8 mouse cellular contexts compared by ENCODE assay signal in the genomic region with DNA sequence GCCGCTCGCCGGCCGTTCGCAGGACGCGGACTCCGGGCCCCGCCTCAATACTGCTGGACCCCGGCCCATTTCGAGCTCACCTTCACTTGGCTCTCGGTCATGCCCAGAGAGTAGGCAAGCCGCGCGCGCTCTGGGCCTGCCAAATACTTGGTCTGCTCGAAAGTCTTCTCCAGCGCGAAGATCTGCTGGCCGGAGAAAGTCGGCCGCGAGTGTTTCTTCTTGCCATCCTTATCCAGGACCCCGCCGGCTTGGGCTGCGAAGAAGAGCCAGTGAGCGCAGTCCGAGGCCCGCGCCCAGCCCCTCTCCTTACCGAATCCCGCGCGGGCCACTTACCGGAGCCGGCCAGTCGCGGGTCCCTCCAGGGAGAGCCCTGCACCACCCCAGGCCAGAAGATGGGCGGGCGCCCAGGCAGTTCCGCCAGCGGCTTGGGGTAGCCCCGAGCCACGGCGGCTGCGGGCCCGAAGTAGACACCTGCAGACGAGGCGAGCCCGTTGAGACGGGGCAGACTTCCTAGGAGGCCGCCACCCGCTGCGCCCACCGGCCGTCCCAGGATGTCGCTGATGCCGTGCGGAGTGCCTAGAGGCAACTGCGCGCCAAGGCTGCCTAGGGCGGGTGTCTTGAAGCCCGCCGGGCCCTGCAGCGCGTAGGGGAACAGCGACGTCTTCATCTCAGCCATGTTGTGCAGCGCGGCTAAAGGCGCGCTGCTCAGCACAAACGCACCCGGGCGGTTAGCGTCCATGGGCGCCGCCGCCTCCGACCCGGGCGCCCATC. TPM values are rescaled to one million over a fixed set of nuclear protein-coding genes. Genes with fewer than 3 reads are reported as not detected.
DNase-seq lines count a peak whose midpoint lies in the region; ATAC-seq and TF ChIP-seq lines count a peak whose summit lies in the region.

No protein-coding gene starts in this region.

- H3K9ac ChIP-seq in heart, embryonic 11.5 days (ENCODE audit: low read depth, low read length), result no peak overlapping the region
- no peak overlapping the region for H3K9ac ChIP-seq in intestine, embryonic 15.5 days
- H3K9ac ChIP-seq in midbrain, embryonic 16.5 days (ENCODE audit: low read depth, low read length), result peak overlapping the region; percentile 28; the same call in 1 of the 2 replicates

- no peak for DNase-seq in heart, adult 8-10 months (ENCODE audit: low spot score)
- DNase-seq in G1E (ENCODE audit: low spot score), result no peak
- DNase-seq in spleen, adult 18-20 months, result no peak

- peak overlapping the region; percentile 75 for H3K4me2 ChIP-seq in heart, embryonic 11.5 days
- H3K4me2 ChIP-seq in intestine, embryonic 15.5 days (replicated peaks), result peak overlapping the region; percentile 74
- peak overlapping the region; percentile 45 for H3K4me2 ChIP-seq in midbrain, embryonic 16.5 days (ENCODE audit: low read length)

- TF ChIP-seq CTCF in G1E (IDR thresholded peaks at IDR 0.05; ENCODE audit: low read depth, low read length), result no peak
- TF ChIP-seq CTCF in embryonic fibroblast, embryonic 13.5 days (IDR thresholded peaks at IDR 0.05; ENCODE audit: borderline replicate concordance, insufficient read depth, low read length), result no peak

- no peak overlapping the region for H3K27ac ChIP-seq in heart, embryonic 11.5 days (ENCODE audit: low read depth, low read length)
- no peak overlapping the region for H3K27ac ChIP-seq in embryonic fibroblast, embryonic 13.5 days (ENCODE audit: insufficient read depth, low read length)
- no peak overlapping the region for H3K27ac ChIP-seq in intestine, embryonic 15.5 days
- no peak overlapping the region for H3K27ac ChIP-seq in midbrain, embryonic 16.5 days (ENCODE audit: low read length)

- under 1% methylated on average over 82 of the region's 82 CpGs for WGBS in heart, embryonic 11.5 days (ENCODE audit: insufficient replicate concordance)
- WGBS in intestine, embryonic 15.5 days, result under 1% methylated on average over 82 of the region's 82 CpGs
- under 1% methylated on average over 76 of the region's 82 CpGs for WGBS in midbrain, embryonic 16.5 days

- H3K4me3 ChIP-seq in heart, embryonic 11.5 days (ENCODE audit: low read depth, low read length), result peak overlapping the region; percentile 46
- H3K4me3 ChIP-seq in G1E (ENCODE audit: low read depth, low read length), result peak overlapping the region; percentile 23; the same call in 1 of the 2 replicates
- H3K4me3 ChIP-seq in embryonic fibroblast, embryonic 13.5 days (ENCODE audit: insufficient read depth, low read length), result peak overlapping the region; percentile 15; the same call in 1 of the 2 replicates
- peak overlapping the region; percentile 32 for H3K4me3 ChIP-seq in intestine, embryonic 15.5 days (replicated peaks)
- peak overlapping the region; percentile 31 for H3K4me3 ChIP-seq in midbrain, embryonic 16.5 days (ENCODE audit: low read depth, low read length)

- H3K4me1 ChIP-seq in heart, embryonic 11.5 days (ENCODE audit: control insufficient read depth, insufficient read depth, low read length), result peaks cover 32% of the 10 kb centered on the region
- H3K4me1 ChIP-seq in G1E (ENCODE audit: insufficient read depth, low read depth, low read length), result no peaks in the 10 kb centered on the region
- H3K4me1 ChIP-seq in embryonic fibroblast, embryonic 13.5 days (ENCODE audit: control insufficient read depth, insufficient read depth, low read length), result no peaks in the 10 kb centered on the region
- peaks cover 27% of the 10 kb centered on the region for H3K4me1 ChIP-seq in intestine, embryonic 15.5 days (replicated peaks)
- H3K4me1 ChIP-seq in midbrain, embryonic 16.5 days (ENCODE audit: control insufficient read depth, insufficient read depth, low read length), result peaks cover 15% of the 10 kb centered on the region

- TF ChIP-seq POLR2A in embryonic fibroblast, embryonic 13.5 days (IDR thresholded peaks at IDR 0.05; ENCODE audit: low read depth, low read length), result no peak

- peaks cover 8% of the 10 kb centered on the region for H3K36me3 ChIP-seq in heart, embryonic 11.5 days (ENCODE audit: control insufficient read depth, insufficient read depth, low read length)
- no peaks in the 10 kb centered on the region for H3K36me3 ChIP-seq in G1E (replicated peaks)
- 0 out of 2 replicates have a peak, but pooled peaks cover 5% of the 10 kb centered on the region for H3K36me3 ChIP-seq in intestine, embryonic 15.5 days
- no peaks in the 10 kb centered on the region for H3K36me3 ChIP-seq in midbrain, embryonic 16.5 days (ENCODE audit: control insufficient read depth, insufficient read depth, low read length)

- H3K27me3 ChIP-seq in heart, embryonic 11.5 days (ENCODE audit: control insufficient read depth, insufficient read depth, low read length), result peaks cover 88% of the 10 kb centered on the region
- peaks cover 2% of the 10 kb centered on the region; the same call in 1 of the 2 replicates for H3K27me3 ChIP-seq in G1E (ENCODE audit: insufficient read depth, low read length)
- H3K27me3 ChIP-seq in intestine, embryonic 15.5 days (replicated peaks), result peaks cover 80% of the 10 kb centered on the region
- H3K27me3 ChIP-seq in midbrain, embryonic 16.5 days (ENCODE audit: control insufficient read depth, insufficient read depth, low read depth, low read length), result peaks cover 64% of the 10 kb centered on the region

- no peak for ATAC-seq in heart, embryonic 11.5 days (replicated peaks; ENCODE audit: insufficient number of reproducible peaks, low FRiP score, low TSS enrichment)
- ATAC-seq in G1E (ENCODE audit: extremely low read depth, insufficient number of reproducible peaks, low FRiP score, poor library complexity, severe bottlenecking), result no peak
- peak; percentile 39 for ATAC-seq in intestine, embryonic 15.5 days
- ATAC-seq in midbrain, embryonic 16.5 days, result peak; percentile 18; the same call in 1 of the 2 replicates
- no peak for ATAC-seq in frontal cortex, adult (ENCODE audit: low TSS enrichment)

- H3K9me3 ChIP-seq in heart, embryonic 11.5 days (replicated peaks; ENCODE audit: control insufficient read depth, low read length), result no peaks in the 10 kb centered on the region
- H3K9me3 ChIP-seq in G1E (replicated peaks), result peaks cover 89% of the 10 kb centered on the region
- no peaks in the 10 kb centered on the region for H3K9me3 ChIP-seq in intestine, embryonic 15.5 days
- H3K9me3 ChIP-seq in midbrain, embryonic 16.5 days (replicated peaks; ENCODE audit: control insufficient read depth, low read length, poor library complexity, severe bottlenecking), result no peaks in the 10 kb centered on the region

RNA-seq across cellular contexts. Expression of a gene that starts 0.6 kb away (rescaled TPM):
- 0.09 and 0.34 TPM in 2 replicates for polyA plus RNA-seq in heart, embryonic 11.5 days (2014; fragmentation: Nextera tagmentation; extraction: Ambion mirVana)
- under 1 TPM in 2 of 4 experiments, not detected in 2; 0.19 to 0.34 TPM for total RNA-seq in heart, adult 8-10 months (2022)
- total RNA-seq in G1E (2014; fragmentation: Nextera tagmentation) (not detected in 2 replicates), G1E (2017) (not detected in 2 replicates)
- polyA plus RNA-seq in G1E (2012), result not detected in 2 replicates
- polyA plus RNA-seq in embryonic fibroblast, embryonic 13.5 days (2011; ENCODE audit: insufficient read length, low read depth, missing spikeins), result not detected in 2 replicates
- polyA plus RNA-seq in intestine, embryonic 15.5 days (2015; fragmentation: Nextera tagmentation; extraction: Ambion mirVana), result 0.34 and 0.87 TPM in 2 replicates
- polyA plus RNA-seq in midbrain, embryonic 16.5 days (2015; fragmentation: Nextera tagmentation; extraction: Ambion mirVana), result 2.5 and 4.5 TPM in 2 replicates

Comparison
In these comparisons a context has a peak if more than half of its experiments do, and no peak if none do; other contexts are left out.
1. ATAC-seq: peak in intestine, embryonic 15.5 days (single experiment) and midbrain, embryonic 16.5 days (single experiment); none in heart, embryonic 11.5 days (single experiment), G1E (single experiment) and frontal cortex, adult (single experiment).
2. Peak in every context shown above with its lines, with median percentiles within 50 percentile points of each other: H3K4me2 ChIP-seq and H3K4me3 ChIP-seq.